Comparison of ENCODE assay signal across 8 mouse cellular contexts in genomic region chr1:87326742-87327163, GRCm38 (mm10). TPM values are rescaled to one million over a fixed set of nuclear protein-coding genes. Genes with fewer than 3 reads are reported as not detected.
DNase-seq lines count a peak whose midpoint lies in the region; ATAC-seq lines count a peak whose summit lies in the region.

Gigyf2 (plus strand) TSS chr1:87326998.

- intact Hi-C loops in gastrocnemius, postnatal 14 days (cut with DNase I; ENCODE audit: low total_unique reads) = no loop called here
- intact Hi-C loops in left cerebral cortex, postnatal 10 days (cut with DNase I) = no loop called here

- DNase-seq in adrenal gland, adult (ENCODE audit: inconsistent age in 2 of 2, low spot score in 1 of 2) = peak; percentile 99 to 100
- DNase-seq in embryo, embryonic 10.5 days (ENCODE audit: low spot score) = peak; percentile 95
- peak; percentile 98 for DNase-seq in gastrocnemius, postnatal 14 days
- peak; percentile 95 to 98 for DNase-seq in left cerebral cortex, postnatal 10 days (ENCODE audit: extremely low spot score in 1 of 2, low spot score in 2 of 2)
- peak; percentile 96 for DNase-seq in right cerebral cortex, postnatal 25 days
- DNase-seq in urinary bladder, postnatal 4 days (ENCODE audit: low spot score in 2 of 2) = peak; percentile 96 to 98

- peak; percentile 92 for ATAC-seq in inflammation-experienced regulatory T-cells, adult 6 months
- ATAC-seq in megakaryocyte-erythroid progenitor cell, adult 5-6 weeks (replicated peaks; ENCODE audit: low FRiP score, low TSS enrichment, poor library complexity, severe bottlenecking) = peak; percentile 99

RNA-seq across cellular contexts. Expression of gene Gigyf2, which starts in this region (rescaled TPM):
- 10 to 100 TPM; 32.3 to 36.5 TPM for total RNA-seq in gastrocnemius, postnatal 14 days (2021)
- 10 to 100 TPM; 44.7 to 78.2 (median 51.4) TPM for polyA plus RNA-seq in inflammation-experienced regulatory T-cells, adult 6 months (2017; shearing (Covaris generic))
- 10 to 100 TPM; 73.7 to 77.8 TPM for total RNA-seq in left cerebral cortex, postnatal 10 days (2021)
- total RNA-seq in megakaryocyte-erythroid progenitor cell, adult 5-6 weeks (2014; fragmentation: Nextera tagmentation) = 85.0 and 91.4 TPM in 2 replicates
- 133 and 148 TPM in 2 replicates for total RNA-seq in megakaryocyte-erythroid progenitor cell, adult 5-6 weeks (2017)

Comparison
In these comparisons a context has a peak if more than half of its experiments do, and no peak if none do; other contexts are left out.
1. Peak in every context shown above with its lines: DNase-seq and ATAC-seq.